Mouse (Mus musculus) liver, adult (tissue): Measurements from ENCODE around the gene Zkscan2.

Experiments
- GATA4 ChIP-seq: IDR thresholded peaks from 2 replicates; pipeline ENCODE4 v1.6.1; 2014; ENCODE audit warnings: mild to moderate bottlenecking, low read length; ENCODE audit not compliant: insufficient replicate concordance

Gene Zkscan2

DNA sequence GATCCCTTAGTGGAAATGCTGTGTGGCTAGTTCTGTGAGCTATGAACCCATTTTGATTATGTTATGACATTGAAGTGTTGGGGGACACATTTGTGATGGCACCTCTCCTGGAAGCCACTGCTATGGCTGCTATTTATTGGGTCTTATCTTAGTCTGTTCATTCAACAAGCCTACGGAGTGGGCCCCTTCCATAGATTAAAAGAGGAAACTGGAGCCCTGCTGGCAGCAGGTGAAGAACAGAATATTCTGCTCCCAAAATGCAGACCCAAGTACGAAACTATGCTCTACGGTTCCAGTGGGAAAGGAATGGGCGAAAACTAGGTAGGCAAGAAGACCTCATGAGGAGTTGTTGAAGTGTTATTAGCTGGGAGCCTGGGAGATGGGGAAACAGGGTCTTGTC lies 41.9 kb downstream of the Zkscan2 start:
- no peak for TF ChIP-seq GATA4

DNA sequence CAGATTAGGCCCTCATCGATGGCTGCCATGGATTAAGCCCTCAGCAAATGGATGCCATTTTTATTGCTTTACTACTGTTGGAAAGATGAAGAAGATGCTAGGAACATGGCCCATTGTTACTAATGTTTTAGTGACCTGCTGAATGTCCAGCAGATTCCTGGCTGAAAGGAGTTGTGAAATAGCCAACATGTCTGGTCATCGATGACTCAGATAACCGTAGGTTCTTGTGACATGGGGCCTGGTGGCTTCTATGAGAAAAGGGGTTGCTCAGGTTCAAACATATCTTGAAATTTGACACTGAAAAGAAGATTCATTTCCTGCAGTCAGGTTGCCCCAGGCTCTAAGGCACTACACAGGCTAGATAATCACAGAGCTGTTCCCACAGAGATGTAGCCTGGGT lies 45.2 kb downstream of the Zkscan2 start:
- TF ChIP-seq GATA4, result no peak

DNA sequence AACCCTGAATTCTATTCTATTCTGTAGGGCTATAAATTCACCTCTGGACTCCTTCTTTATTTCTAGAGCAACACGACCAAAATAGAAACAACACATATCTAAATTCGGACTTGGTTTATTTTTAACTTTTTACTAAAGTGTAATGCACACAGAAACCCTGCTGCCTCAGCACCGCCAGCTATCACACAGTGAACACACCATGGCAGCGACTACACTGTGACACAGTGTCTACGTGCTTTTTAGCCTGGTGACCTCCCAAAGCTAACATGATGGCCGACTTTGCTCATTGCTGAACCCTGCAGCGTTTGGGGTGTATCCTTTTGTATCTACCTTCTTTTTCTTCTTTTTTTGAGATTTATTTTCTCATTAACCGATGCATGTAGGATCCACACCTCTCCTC lies 47.2 kb downstream of the Zkscan2 start:
- TF ChIP-seq GATA4, result no peak

GRCm38 (mm10) chr7:123452551-123452950 lies 47.7 kb downstream of the Zkscan2 start:
- no peak for TF ChIP-seq GATA4

GRCm38 (mm10) chr7:123450515-123450914 lies 49.7 kb downstream of the Zkscan2 start:
- no peak for TF ChIP-seq GATA4

- TF ChIP-seq GATA4, result no peak
Measured at GRCm38 (mm10) chr7:123449676-123450075, 50.6 kb downstream of the Zkscan2 start.

DNA sequence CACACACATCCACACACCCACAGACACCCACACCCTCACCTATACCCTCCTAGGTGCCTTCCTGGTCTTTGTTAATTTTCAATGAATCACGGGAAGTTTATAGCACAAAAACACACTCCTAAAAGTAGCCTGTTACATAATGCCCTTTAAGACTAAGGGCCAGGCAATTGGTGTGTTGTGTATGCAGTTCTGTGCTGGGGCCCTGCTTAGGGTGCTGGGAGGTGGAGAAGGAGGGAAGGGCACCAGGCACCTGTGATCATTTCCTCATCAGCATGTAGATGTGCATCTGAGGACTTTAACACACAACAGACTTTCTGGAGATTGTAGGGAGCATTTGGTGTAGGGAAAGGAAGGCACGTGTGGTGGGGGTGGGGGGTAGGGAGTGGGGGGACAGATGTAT lies 51.5 kb downstream of the Zkscan2 start:
- no peak for TF ChIP-seq GATA4

DNA sequence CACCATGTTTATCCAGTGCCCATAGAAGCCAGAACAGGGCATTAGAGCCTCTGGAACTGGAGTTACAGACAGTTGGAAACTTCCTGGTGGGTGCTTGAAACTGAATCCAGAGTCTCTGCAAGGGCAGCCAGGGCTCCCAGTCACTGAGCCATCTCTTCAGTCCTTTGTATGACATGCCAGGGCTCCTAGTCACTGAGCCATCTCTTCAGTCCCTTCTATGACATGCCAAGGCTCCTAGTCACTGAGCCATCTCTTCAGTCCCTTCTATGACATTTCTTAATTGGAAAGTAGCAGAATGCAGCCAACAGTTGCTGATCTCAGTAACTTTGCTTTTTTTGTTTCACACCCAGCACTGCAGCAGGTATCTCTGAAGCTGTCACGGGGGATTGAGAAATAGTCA lies 58.2 kb downstream of the Zkscan2 start:
- no peak for TF ChIP-seq GATA4

DNA sequence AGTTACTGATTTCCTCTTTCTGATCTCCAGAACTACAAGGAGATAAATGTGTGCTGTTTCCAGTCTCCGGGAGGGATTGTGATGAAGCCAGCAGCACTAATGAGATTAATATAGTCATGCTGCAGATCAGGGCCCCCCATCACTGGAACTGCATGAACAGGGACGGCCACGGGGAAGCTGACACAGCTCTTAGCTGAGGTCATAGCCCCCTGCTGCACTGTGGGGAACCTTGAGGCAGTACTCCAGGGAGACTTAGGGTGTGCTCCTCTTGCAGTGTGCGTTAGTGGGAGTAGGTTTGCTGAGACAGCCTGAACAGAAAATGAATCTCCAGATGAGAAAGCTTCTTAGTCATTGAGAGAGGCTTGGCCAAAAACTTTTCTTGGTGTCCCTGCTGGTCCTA lies 69.0 kb downstream of the Zkscan2 start:
- TF ChIP-seq GATA4, result no peak

DNA sequence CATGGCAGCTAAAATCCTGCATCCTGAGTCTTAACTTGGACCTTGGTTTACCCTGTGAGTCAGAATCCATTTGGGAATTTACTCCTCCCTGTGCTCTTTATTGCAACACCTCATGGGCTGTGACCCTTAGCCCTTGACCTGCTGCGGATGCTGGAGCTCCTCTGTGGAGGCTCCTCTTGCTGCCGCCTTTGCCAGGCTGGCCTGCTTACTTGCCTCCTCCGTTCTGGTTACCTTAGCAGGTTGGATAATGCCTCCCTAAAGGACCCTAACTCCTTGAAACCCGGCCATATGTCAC lies 69.9 kb downstream of the Zkscan2 start:
- no peak for TF ChIP-seq GATA4

DNA sequence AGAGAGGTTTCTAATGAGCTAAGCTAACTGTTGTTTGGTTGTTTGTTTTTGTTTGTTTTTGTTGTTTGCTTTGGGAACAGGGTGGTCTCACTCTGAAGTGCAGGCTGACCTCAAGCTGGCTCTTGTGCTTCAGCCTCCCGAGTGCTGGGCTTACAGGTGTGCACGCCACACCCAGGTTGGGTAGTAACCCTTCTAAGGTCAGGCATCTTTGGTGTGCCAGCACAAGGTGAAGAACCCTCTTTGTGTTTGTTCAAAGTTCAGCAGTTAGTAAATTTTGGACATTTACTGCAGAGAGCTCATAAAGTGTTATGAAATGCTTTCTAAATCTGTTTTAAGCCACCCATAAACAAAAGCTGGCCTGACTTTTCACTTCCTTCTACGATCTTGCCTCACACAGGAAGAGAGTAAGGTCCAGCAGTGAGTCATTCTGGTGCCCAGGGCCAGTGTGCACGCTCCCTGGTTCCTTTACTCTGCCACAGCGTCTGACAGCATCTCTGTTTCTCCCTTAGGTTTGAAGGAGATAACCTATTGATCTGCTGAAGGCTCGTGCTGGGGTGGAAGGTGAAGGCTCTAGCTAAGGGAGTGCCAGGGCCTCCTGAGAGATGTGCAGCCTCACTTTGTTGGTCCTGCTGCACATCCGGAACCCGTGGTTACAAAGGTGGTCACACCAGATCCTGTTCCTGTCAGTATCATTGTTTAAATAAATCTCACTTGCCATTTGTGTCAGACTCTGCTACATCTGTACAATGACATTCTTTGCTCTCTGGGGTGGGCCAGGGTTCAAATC lies 70.4 kb downstream of the Zkscan2 start:
- TF ChIP-seq GATA4, result no peak
